In the genomic region with DNA sequence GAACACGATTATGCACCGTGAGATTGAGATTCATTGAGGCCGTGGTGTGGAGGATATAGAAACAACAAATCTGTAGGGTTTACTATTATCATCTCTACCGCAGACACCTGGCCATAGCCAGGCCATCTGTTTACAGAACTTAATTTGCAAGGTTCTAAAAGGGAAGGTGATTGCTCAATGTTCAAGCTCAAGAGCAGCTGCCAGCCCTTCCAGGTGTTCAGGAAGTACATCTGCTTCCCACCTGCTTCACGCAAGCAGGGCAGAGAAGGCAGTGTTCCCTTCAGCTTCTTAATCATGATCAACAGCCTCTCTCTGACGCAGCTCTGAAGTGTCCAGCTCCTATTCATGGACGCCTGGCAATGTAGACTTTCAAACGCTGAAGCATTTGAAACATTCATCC, we compare ENCODE assay signal across 24 mouse cellular contexts.
DNase-seq lines count a peak whose midpoint lies in the region; ATAC-seq and TF ChIP-seq lines count a peak whose summit lies in the region.
"Had no signal": no experiment of that assay in that cellular context is flagged by ENCODE, and none has a peak within 500 bp of the region (broad histone marks: within the 10 kb centered on the region; RNA-seq: fewer than 3 reads in every experiment).

No protein-coding gene starts in this region.

- H3K36me3 ChIP-seq in intestine, postnatal 0 days (ENCODE audit: control insufficient read depth, insufficient read depth), result no peaks in the 10 kb centered on the region
- H3K36me3 ChIP-seq in hindbrain, embryonic 16.5 days (ENCODE audit: control insufficient read depth, insufficient read depth, low read length), result no peaks in the 10 kb centered on the region
- H3K36me3 ChIP-seq: embryonic facial prominence, embryonic 13.5 days; forebrain, embryonic 10.5 days; forebrain, embryonic 15.5 days; heart, embryonic 10.5 days; hindbrain, embryonic 12.5 days had no signal

- H3K4me2 ChIP-seq in intestine, postnatal 0 days (replicated peaks; ENCODE audit: low read depth), result peak overlapping the region; percentile 37; the same call in 1 of the 2 replicates
- H3K4me2 ChIP-seq in hindbrain, embryonic 16.5 days (ENCODE audit: low read length), result no peak overlapping the region
- H3K4me2 ChIP-seq: embryonic facial prominence, embryonic 13.5 days; forebrain, embryonic 15.5 days; hindbrain, embryonic 12.5 days had no signal

- H3K27ac ChIP-seq in intestine, postnatal 0 days (ENCODE audit: low read depth, low read length), result no peak overlapping the region
- no peak overlapping the region for H3K27ac ChIP-seq in hindbrain, embryonic 16.5 days (ENCODE audit: low read depth, low read length)
- H3K27ac ChIP-seq: embryonic facial prominence, embryonic 13.5 days; forebrain, embryonic 10.5 days; forebrain, embryonic 15.5 days; heart, embryonic 10.5 days; hindbrain, embryonic 12.5 days; hindbrain, postnatal 0 days had no signal

- peak; percentile 87 for ATAC-seq in intestine, postnatal 0 days
- ATAC-seq in hindbrain, embryonic 16.5 days, result no peak
- ATAC-seq: forebrain, embryonic 15.5 days; hindbrain, postnatal 0 days; Patski had no signal

- WGBS in intestine, postnatal 0 days, result 64% methylated on average over 8 of the region's 8 CpGs
- 86% methylated on average over 8 of the region's 8 CpGs for WGBS in hindbrain, embryonic 16.5 days

- H3K9ac ChIP-seq in intestine, postnatal 0 days (ENCODE audit: low read depth, low read length), result no peak overlapping the region
- H3K9ac ChIP-seq in hindbrain, embryonic 16.5 days (ENCODE audit: low read depth, low read length), result no peak overlapping the region
- H3K9ac ChIP-seq: embryonic facial prominence, embryonic 13.5 days; forebrain, embryonic 15.5 days; hindbrain, embryonic 12.5 days had no signal

- peak; percentile 5 for DNase-seq in layer of hippocampus, adult 11-12 months (ENCODE audit: low spot score)
- DNase-seq in layer of hippocampus, postnatal 10 days (ENCODE audit: low spot score in 2 of 2), result no peak
- peak; percentile 89 for DNase-seq in A20 (ENCODE audit: low read depth, low spot score)
- peak; percentile 68 for DNase-seq in fat pad, adult 2 months (ENCODE audit: extremely low read depth, low read depth, low spot score)
- DNase-seq in natural killer cell, adult 2 months (ENCODE audit: low spot score in 2 of 2), result no peak
- DNase-seq in embryo, embryonic 9.5 days (ENCODE audit: extremely low spot score), result no peak
- DNase-seq: adrenal gland, adult 2 months; adrenal gland, postnatal 25 days; cerebellum, adult 11 months; cerebellum, adult 8-10 months; cerebellum, postnatal 25 days; gastrocnemius, postnatal 10 days; heart, adult 18-20 months; heart, postnatal 10 days; heart, postnatal 4 days had no signal

- TF ChIP-seq CTCF in intestine, postnatal 0 days (IDR thresholded peaks at IDR 0.05; ENCODE audit: low read depth), result no peak

- no peak overlapping the region for H3K4me3 ChIP-seq in intestine, postnatal 0 days (ENCODE audit: low read depth, low read length)
- no peak overlapping the region for H3K4me3 ChIP-seq in hindbrain, embryonic 16.5 days (ENCODE audit: low read length)
- H3K4me3 ChIP-seq: embryonic facial prominence, embryonic 13.5 days; forebrain, embryonic 10.5 days; forebrain, embryonic 15.5 days; heart, embryonic 10.5 days; hindbrain, embryonic 12.5 days had no signal

- no peaks in the 10 kb centered on the region for H3K4me1 ChIP-seq in intestine, postnatal 0 days (replicated peaks; ENCODE audit: control insufficient read depth, insufficient read depth, low read length)
- H3K4me1 ChIP-seq in hindbrain, embryonic 16.5 days (ENCODE audit: control insufficient read depth, insufficient read depth, low read depth, low read length), result no peaks in the 10 kb centered on the region
- H3K4me1 ChIP-seq: forebrain, embryonic 10.5 days; forebrain, embryonic 15.5 days; heart, embryonic 10.5 days; hindbrain, embryonic 12.5 days had no signal

- H3K27me3 ChIP-seq in intestine, postnatal 0 days (replicated peaks; ENCODE audit: control insufficient read depth, insufficient read depth, low read length), result no peaks in the 10 kb centered on the region
- no peaks in the 10 kb centered on the region for H3K27me3 ChIP-seq in hindbrain, embryonic 16.5 days (replicated peaks; ENCODE audit: control insufficient read depth, insufficient read depth, low read length)
- H3K27me3 ChIP-seq: embryonic facial prominence, embryonic 13.5 days; forebrain, embryonic 15.5 days; hindbrain, embryonic 12.5 days; Patski had no signal

- no peaks in the 10 kb centered on the region for H3K9me3 ChIP-seq in intestine, postnatal 0 days (ENCODE audit: control insufficient read depth)
- H3K9me3 ChIP-seq in hindbrain, embryonic 16.5 days (ENCODE audit: control insufficient read depth, low read length), result no peaks in the 10 kb centered on the region
- H3K9me3 ChIP-seq: embryonic facial prominence, embryonic 13.5 days; forebrain, embryonic 10.5 days; forebrain, embryonic 15.5 days; heart, embryonic 10.5 days; hindbrain, embryonic 12.5 days had no signal

Comparison
In these comparisons a context has a peak if more than half of its experiments do, and no peak if none do; other contexts are left out.
1. DNase-seq: peak in layer of hippocampus, adult 11-12 months (single experiment), A20 (single experiment) and fat pad, adult 2 months (single experiment); none in layer of hippocampus, postnatal 10 days (0 of 2), natural killer cell, adult 2 months (0 of 2) and embryo, embryonic 9.5 days (single experiment).